In genomic region chr2:134825645-134826044, GRCm38 (mm10) we compare ENCODE assay signal across 10 mouse cellular contexts. TPM values are rescaled to one million over a fixed set of nuclear protein-coding genes. Genes with fewer than 3 reads are reported as not detected.
A peak's percentile ranks its signal among the peaks of the same experiment; 100 is the strongest.
DNase-seq lines count a peak whose midpoint lies in the region; ATAC-seq and TF ChIP-seq lines count a peak whose summit lies in the region.
"Had no signal": no experiment of that assay in that cellular context is flagged by ENCODE, and none has a peak within 500 bp of the region (broad histone marks: within the 10 kb centered on the region; RNA-seq: fewer than 3 reads in every experiment).

No protein-coding gene starts in this region.

- WGBS in intestine, embryonic 14.5 days = 46% methylated on average over 7 of the region's 7 CpGs
- WGBS in intestine, postnatal 0 days = 28% methylated on average over 7 of the region's 7 CpGs
- WGBS in lung, embryonic 16.5 days = 25% methylated on average over 7 of the region's 7 CpGs
- 47% methylated on average over 7 of the region's 7 CpGs for WGBS in liver, embryonic 15.5 days (ENCODE audit: insufficient replicate concordance)
- WGBS in stomach, embryonic 16.5 days = 30% methylated on average over 7 of the region's 7 CpGs

- ATAC-seq in intestine, embryonic 14.5 days (replicated peaks; ENCODE audit: low FRiP score, low TSS enrichment, low read depth) = no peak; the same call in 1 of the 2 replicates
- ATAC-seq in intestine, postnatal 0 days = no peak
- ATAC-seq in lung, embryonic 16.5 days (ENCODE audit: low read depth) = no peak
- ATAC-seq in liver, embryonic 15.5 days (ENCODE audit: insufficient read depth) = no peak
- ATAC-seq in stomach, embryonic 16.5 days (ENCODE audit: insufficient read depth, low FRiP score) = peak; percentile 38; the same call in 1 of the 2 replicates

- no peak overlapping the region for H3K9ac ChIP-seq in intestine, embryonic 14.5 days (ENCODE audit: low read length)
- no peak overlapping the region for H3K9ac ChIP-seq in intestine, postnatal 0 days (ENCODE audit: low read depth, low read length)
- no peak overlapping the region for H3K9ac ChIP-seq in lung, embryonic 16.5 days (ENCODE audit: low read length)
- no peak overlapping the region for H3K9ac ChIP-seq in liver, embryonic 15.5 days
- H3K9ac ChIP-seq in stomach, embryonic 16.5 days (ENCODE audit: low read length) = no peak overlapping the region
- H3K9ac ChIP-seq: limb, embryonic 12.5 days; midbrain, embryonic 12.5 days had no signal

- H3K36me3 ChIP-seq in intestine, embryonic 14.5 days (ENCODE audit: control insufficient read depth, insufficient read depth, low read length) = no peaks in the 10 kb centered on the region
- H3K36me3 ChIP-seq in intestine, postnatal 0 days (ENCODE audit: control insufficient read depth, insufficient read depth) = no peaks in the 10 kb centered on the region
- no peaks in the 10 kb centered on the region for H3K36me3 ChIP-seq in lung, embryonic 16.5 days (ENCODE audit: control insufficient read depth, insufficient read depth, low read length)
- no peaks in the 10 kb centered on the region for H3K36me3 ChIP-seq in liver, embryonic 15.5 days (replicated peaks)
- no peaks in the 10 kb centered on the region for H3K36me3 ChIP-seq in stomach, embryonic 16.5 days (ENCODE audit: control insufficient read depth, insufficient read depth, low read length)
- H3K36me3 ChIP-seq: limb, embryonic 12.5 days; midbrain, embryonic 12.5 days had no signal

- no peak for DNase-seq in intestine, embryonic 14.5 days (ENCODE audit: low spot score)
- no peak for DNase-seq in lung, adult 18-20 months
- DNase-seq in layer of hippocampus, adult 9-11 months = no peak
- DNase-seq: cerebellum, adult 2 months had no signal

- no peaks in the 10 kb centered on the region for H3K27me3 ChIP-seq in intestine, embryonic 14.5 days (replicated peaks; ENCODE audit: control insufficient read depth, insufficient read depth, low read length)
- no peaks in the 10 kb centered on the region for H3K27me3 ChIP-seq in intestine, postnatal 0 days (replicated peaks; ENCODE audit: control insufficient read depth, insufficient read depth, low read length)
- no peaks in the 10 kb centered on the region for H3K27me3 ChIP-seq in lung, embryonic 16.5 days (ENCODE audit: control insufficient read depth, insufficient read depth, low read depth, low read length)
- H3K27me3 ChIP-seq in liver, embryonic 15.5 days = no peaks in the 10 kb centered on the region
- no peaks in the 10 kb centered on the region for H3K27me3 ChIP-seq in stomach, embryonic 16.5 days (ENCODE audit: control insufficient read depth, insufficient read depth, low read length)
- H3K27me3 ChIP-seq: limb, embryonic 12.5 days; midbrain, embryonic 12.5 days had no signal

- 0 out of 2 replicates have a peak overlapping the region, but pooled peaks have one; percentile 18 for H3K4me2 ChIP-seq in intestine, embryonic 14.5 days (ENCODE audit: low read length)
- H3K4me2 ChIP-seq in intestine, postnatal 0 days (replicated peaks; ENCODE audit: low read depth) = no peak overlapping the region; the same call in 1 of the 2 replicates
- no peak overlapping the region for H3K4me2 ChIP-seq in lung, embryonic 16.5 days (ENCODE audit: low read depth, low read length)
- peak overlapping the region; percentile 15; the same call in 1 of the 2 replicates for H3K4me2 ChIP-seq in liver, embryonic 15.5 days
- H3K4me2 ChIP-seq in stomach, embryonic 16.5 days (ENCODE audit: low read depth, low read length) = peak overlapping the region; percentile 16
- H3K4me2 ChIP-seq: limb, embryonic 12.5 days; midbrain, embryonic 12.5 days had no signal

- TF ChIP-seq CTCF in intestine, postnatal 0 days (IDR thresholded peaks at IDR 0.05; ENCODE audit: low read depth) = no peak

- H3K4me1 ChIP-seq in intestine, embryonic 14.5 days (replicated peaks; ENCODE audit: control insufficient read depth, insufficient read depth, low read length) = peaks cover 6% of the 10 kb centered on the region; the same call in 1 of the 2 replicates
- peaks cover 6% of the 10 kb centered on the region; the same call in 1 of the 2 replicates for H3K4me1 ChIP-seq in intestine, postnatal 0 days (replicated peaks; ENCODE audit: control insufficient read depth, insufficient read depth, low read length)
- peaks cover 20% of the 10 kb centered on the region for H3K4me1 ChIP-seq in lung, embryonic 16.5 days (replicated peaks; ENCODE audit: control insufficient read depth, insufficient read depth, low read length)
- no peaks in the 10 kb centered on the region; the same call in 1 of the 2 replicates for H3K4me1 ChIP-seq in liver, embryonic 15.5 days (replicated peaks)
- H3K4me1 ChIP-seq in stomach, embryonic 16.5 days (ENCODE audit: control insufficient read depth, insufficient read depth, low read length) = peaks cover 8% of the 10 kb centered on the region

- no peaks in the 10 kb centered on the region for H3K9me3 ChIP-seq in intestine, embryonic 14.5 days (ENCODE audit: control insufficient read depth, low read length)
- H3K9me3 ChIP-seq in intestine, postnatal 0 days (ENCODE audit: control insufficient read depth) = no peaks in the 10 kb centered on the region
- H3K9me3 ChIP-seq in lung, embryonic 16.5 days (ENCODE audit: control insufficient read depth, low read length) = no peaks in the 10 kb centered on the region
- no peaks in the 10 kb centered on the region for H3K9me3 ChIP-seq in liver, embryonic 15.5 days (replicated peaks)
- H3K9me3 ChIP-seq in stomach, embryonic 16.5 days (replicated peaks; ENCODE audit: control insufficient read depth, low read length) = no peaks in the 10 kb centered on the region
- H3K9me3 ChIP-seq: limb, embryonic 12.5 days; midbrain, embryonic 12.5 days had no signal

- no peak overlapping the region for H3K27ac ChIP-seq in intestine, embryonic 14.5 days (ENCODE audit: low read depth)
- no peak overlapping the region for H3K27ac ChIP-seq in intestine, postnatal 0 days (ENCODE audit: low read depth, low read length)
- 0 out of 2 replicates have a peak overlapping the region, but pooled peaks have one; percentile 2 for H3K27ac ChIP-seq in lung, embryonic 16.5 days (ENCODE audit: low read length)
- no peak overlapping the region; the same call in 1 of the 2 replicates for H3K27ac ChIP-seq in liver, embryonic 15.5 days (replicated peaks)
- peak overlapping the region; percentile 66 for H3K27ac ChIP-seq in stomach, embryonic 16.5 days (ENCODE audit: low read length)
- H3K27ac ChIP-seq: limb, embryonic 12.5 days; midbrain, embryonic 12.5 days had no signal

- no peak overlapping the region for H3K4me3 ChIP-seq in intestine, embryonic 14.5 days (ENCODE audit: low read depth, low read length)
- no peak overlapping the region for H3K4me3 ChIP-seq in intestine, postnatal 0 days (ENCODE audit: low read depth, low read length)
- H3K4me3 ChIP-seq in lung, embryonic 16.5 days (ENCODE audit: low read length) = no peak overlapping the region
- H3K4me3 ChIP-seq in liver, embryonic 15.5 days (replicated peaks) = no peak overlapping the region
- no peak overlapping the region for H3K4me3 ChIP-seq in stomach, embryonic 16.5 days (replicated peaks; ENCODE audit: low read length)
- H3K4me3 ChIP-seq: limb, embryonic 12.5 days; midbrain, embryonic 12.5 days had no signal

RNA-seq across cellular contexts. Expression of gene Plcb1, which starts 39.8 kb away (rescaled TPM):
- polyA plus RNA-seq in intestine, embryonic 14.5 days (2014; fragmentation: Nextera tagmentation; extraction: Ambion mirVana) = 13.0 and 14.0 TPM in 2 replicates
- 7.7 and 8.2 TPM in 2 replicates for polyA plus RNA-seq in intestine, postnatal 0 days (2015; fragmentation: Nextera tagmentation; extraction: Ambion mirVana)
- 10.7 and 11.8 TPM in 2 replicates for polyA plus RNA-seq in lung, embryonic 16.5 days (2015; fragmentation: Nextera tagmentation; extraction: Ambion mirVana)
- 3.3 and 5.3 TPM in 2 replicates for polyA plus RNA-seq in liver, embryonic 15.5 days (2015; fragmentation: Nextera tagmentation; extraction: Ambion mirVana)
- 9.2 and 11.9 TPM in 2 replicates for polyA plus RNA-seq in stomach, embryonic 16.5 days (2015; fragmentation: Nextera tagmentation; extraction: Ambion mirVana)

Comparison
In these comparisons a context has a peak if more than half of its experiments do, and no peak if none do; other contexts are left out.
1. H3K4me2 ChIP-seq: peak in intestine, embryonic 14.5 days (single experiment), liver, embryonic 15.5 days (single experiment) and stomach, embryonic 16.5 days (single experiment); none in intestine, postnatal 0 days (single experiment) and lung, embryonic 16.5 days (single experiment).
2. H3K27ac ChIP-seq: peak in lung, embryonic 16.5 days (single experiment) and stomach, embryonic 16.5 days (single experiment); none in intestine, embryonic 14.5 days (single experiment), intestine, postnatal 0 days (single experiment) and liver, embryonic 15.5 days (single experiment).